Mouse (Mus musculus): ENCODE data around the gene Gm27021. TPM values are rescaled to one million over a fixed set of nuclear protein-coding genes. Genes with fewer than 3 reads are reported as not detected.

The Gm27021 gene
- under 1 TPM in 1 of 2 experiments, not detected in 1; 0.51 TPM for total RNA-seq (2021)
- long read RNA-seq, partial matches to known transcripts, result 6 of 11 reads
- long read RNA-seq, other reads (novel, unspliced or antisense), result 2 of 11 reads

DNA sequence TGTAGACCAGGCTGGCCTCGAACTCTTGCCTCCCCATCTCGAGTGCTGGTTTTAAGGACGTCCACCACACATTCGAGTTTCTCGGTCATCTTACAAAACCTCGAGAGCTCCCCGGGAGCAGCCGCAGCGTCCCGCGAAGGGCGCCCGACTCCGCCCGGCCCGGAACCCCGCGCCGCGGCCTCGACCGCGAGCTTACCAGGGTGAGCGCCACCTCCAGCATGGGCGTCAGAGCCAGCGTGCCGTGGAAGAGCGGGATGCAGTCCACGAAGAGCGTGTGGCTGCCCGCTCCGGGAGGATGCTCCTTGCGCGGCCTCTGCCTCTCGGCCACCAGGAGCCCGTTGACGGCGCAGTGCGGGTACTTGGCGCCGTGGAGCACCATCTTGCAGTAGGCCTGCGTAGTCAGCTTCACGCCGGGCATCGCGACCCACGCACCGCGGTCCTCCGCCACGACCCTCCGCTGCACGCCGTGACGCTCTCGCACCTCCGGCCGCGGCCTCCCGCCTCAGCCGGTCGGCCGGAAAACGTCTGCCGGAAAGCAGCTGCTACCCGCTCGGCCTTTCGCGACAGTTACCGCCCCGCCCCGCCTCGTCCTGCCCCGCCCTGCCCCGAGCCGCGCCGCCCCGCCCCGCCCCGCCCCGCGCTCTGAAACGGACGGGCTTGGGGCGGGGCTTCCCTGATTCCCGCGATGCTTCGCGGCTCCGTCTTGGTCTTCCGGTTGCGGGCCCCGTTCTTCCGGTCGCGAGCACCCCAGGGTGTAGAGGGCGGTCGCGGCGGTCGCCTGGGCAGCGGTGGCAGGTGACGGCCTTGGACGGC, at the start of gene Gm27021, which contains the start of gene Cox4i1:
TSS of gene Gm27021 (minus strand) at position 519 of the 813 bp plus-strand sequence.
TSS of gene Cox4i1 (plus strand) at position 662 of the 813 bp plus-strand sequence.
- DNase-seq (ENCODE audit: low spot score in 2 of 2), result peak; percentile 82 to 91

DNA sequence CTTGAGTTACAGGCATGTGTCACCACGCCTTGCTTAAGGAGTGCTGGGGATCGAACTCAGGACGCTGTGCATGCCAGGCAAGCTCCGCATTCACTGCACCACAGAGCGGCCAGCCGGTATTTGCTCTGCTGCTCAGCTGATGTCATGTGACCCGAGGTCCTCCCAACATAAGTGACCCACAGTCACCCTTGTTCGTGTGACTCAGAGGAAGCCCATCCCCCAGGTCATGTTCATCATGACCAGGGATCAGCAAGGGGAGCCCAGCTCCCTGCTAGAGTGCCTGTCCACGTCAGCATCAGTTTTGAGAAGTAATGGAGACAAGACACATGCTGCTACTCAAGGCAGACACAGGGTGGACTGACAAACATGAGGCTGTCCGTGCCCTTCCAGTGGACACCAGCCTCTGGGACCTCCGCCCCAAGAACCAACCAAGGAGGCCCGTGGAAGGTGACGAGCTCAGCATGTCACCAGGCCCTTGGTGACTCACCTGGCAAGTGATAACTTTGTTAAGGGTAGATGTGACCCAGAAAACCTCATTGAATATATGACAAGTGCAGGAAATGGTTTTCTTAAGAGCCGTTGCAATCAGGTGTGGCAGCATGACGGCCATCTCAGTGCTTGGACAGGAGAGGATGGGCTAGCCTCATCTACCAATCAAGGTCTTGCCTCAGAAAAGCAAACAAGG, 48.3 kb upstream of the Gm27021 start:
- DNase-seq (ENCODE audit: low spot score in 2 of 2), result no peak

DNA sequence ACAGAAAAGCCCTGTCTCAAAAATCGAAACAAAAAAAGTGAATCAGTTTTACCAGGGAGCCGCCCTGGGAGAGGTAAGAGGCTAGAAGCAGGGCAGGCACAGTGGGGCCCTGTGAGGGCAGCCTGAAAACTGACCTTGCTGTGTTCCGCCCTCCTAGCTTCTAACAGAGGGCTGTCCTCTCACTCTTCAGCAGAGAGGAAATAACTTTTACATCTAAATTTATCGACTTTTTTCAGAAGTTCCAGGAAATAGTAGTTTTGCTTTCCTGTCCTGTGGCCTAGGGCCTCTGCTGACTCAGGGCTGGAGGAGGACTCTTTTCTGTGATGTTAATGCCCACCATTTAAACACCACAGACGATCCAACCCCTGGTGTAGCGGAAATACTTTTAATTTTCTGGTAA, 47.3 kb upstream of the Gm27021 start:
- no peak for DNase-seq (ENCODE audit: low spot score in 2 of 2)

DNA sequence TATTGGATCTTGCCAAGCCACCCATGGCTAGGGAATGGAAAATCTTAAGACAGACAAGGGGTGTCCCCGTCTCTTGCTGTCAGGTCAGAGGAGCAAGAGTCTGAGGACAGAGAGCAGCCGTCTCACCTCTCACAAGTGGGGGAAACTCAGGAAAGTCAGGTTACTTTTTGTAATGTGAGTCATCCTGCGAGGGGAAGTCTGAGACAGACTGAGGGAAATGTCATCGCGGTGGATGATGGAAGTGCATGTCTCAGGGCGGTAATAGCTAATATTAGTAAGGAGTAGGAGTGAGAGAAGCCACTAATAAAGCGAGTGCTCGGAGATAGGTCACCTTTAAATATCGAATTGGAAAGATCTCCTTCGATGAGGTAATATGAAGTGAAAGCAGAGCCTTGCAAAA, 41.3 kb upstream of the Gm27021 start:
- DNase-seq (ENCODE audit: low spot score in 2 of 2), result no peak

DNA sequence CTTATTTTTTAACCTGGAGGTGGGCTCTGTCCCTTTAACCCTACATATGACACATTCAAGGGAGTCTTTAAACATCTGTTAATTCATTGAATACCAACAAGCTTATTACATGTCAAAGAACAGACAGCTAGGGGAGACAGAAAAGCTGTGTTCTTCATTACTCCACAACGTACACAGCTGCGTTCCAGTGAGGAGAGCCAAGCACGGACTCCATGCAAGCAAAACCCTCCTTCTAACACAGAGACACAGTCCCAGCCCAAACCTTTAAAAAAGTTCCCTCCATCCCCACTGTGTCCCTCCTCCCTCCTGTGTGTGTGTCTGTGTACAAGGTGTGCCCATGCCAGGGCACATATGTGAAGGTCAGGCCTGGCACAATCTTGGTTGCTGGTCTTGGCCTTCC, 38.3 kb upstream of the Gm27021 start:
- DNase-seq (ENCODE audit: low spot score in 2 of 2), result no peak

DNA sequence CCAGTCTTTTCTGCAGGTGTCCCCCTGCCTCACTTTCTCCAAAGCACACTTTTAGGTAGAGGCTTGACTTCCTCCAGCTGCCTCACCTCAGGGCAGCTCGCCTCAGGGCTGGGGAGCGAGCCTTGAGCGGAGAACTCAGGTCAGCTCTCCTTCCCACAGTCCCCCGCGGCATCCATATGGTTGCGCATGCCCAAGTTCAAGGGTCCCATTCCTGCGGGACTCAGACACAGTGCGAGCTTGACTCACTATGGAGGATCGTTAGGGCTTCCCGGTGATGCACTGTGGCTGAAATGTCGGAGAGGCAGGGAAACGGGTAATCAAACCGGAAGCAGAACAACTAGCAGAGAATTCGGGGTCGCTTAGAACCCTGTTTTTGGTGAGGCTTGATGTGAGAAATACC, 37.3 kb upstream of the Gm27021 start:
- no peak for DNase-seq (ENCODE audit: low spot score in 2 of 2)

DNA sequence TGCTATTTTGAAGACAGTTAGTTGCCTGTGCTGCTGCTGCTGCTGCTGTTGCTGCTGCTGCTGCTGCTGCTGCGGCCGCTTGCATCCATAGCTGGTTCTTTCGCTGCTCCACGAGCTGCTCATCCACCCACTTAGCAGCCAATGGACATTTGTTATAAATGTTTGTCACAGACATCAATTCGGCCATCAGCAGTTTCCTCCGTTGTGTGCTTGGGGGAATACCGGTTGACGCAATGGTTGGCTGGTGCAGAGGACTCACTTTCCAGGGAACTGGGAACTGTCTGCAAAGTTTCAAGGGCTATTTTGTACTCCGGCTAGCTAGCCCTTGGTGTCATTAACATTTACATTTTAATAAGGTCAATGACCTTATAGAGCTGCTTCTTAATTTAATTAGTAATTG, 36.3 kb upstream of the Gm27021 start:
- no peak for DNase-seq (ENCODE audit: low spot score in 2 of 2)

DNA sequence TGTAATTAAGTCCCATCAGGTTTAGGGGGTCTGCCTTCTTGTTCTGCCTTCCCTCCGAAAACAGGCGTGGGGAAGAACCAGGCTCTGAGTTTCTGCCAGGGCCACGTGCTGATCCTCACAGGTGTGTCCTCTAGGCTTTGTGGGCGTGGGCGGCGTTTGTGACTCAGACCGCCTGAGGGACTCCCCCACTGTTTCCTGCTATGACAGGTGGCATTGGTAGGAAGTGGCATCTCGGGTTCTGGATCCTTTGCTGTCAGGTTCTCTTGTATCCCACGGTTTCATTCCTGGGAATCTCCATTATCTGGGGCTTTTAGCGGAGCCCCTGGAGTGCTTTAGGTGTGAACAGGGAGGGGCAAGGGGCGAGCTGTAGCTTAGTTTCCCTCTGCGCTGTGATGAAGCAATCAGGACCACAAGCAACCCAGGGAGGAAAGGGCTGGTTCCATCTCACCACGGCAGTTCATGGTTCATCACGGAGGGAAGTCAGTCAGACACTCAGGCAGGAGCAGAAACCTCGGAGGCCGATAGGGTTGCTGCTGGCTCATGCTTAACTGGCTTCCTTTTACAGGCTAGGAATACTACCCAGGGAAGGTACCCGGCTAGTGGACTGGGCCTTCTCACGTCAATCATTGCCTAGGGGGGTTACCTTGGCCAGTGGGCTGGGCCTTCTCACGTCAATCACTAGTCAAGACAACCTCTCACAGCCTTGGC, 34.0 kb upstream of the Gm27021 start:
- DNase-seq (ENCODE audit: low spot score in 2 of 2), result no peak

DNA sequence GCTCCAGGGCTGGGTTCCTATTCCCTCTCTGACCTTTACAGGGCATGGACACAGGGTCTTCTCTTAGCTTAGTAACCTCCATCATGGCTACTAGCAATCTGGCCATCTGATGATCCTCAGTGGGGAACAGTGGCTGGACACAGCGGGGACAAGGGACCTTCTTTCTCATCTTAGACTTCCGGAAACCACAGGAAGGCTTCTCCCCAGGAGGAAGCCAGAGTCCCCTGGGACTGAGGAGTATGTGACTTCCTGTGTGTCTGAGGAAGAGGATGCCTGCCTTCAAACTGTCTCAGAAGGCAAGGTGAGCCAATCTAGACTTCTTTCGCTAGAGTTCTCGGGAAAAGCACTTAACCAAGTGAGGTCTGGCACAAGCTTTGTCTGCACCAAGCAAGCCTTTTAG, 32.2 kb upstream of the Gm27021 start:
- no peak for DNase-seq (ENCODE audit: low spot score in 2 of 2)

DNA sequence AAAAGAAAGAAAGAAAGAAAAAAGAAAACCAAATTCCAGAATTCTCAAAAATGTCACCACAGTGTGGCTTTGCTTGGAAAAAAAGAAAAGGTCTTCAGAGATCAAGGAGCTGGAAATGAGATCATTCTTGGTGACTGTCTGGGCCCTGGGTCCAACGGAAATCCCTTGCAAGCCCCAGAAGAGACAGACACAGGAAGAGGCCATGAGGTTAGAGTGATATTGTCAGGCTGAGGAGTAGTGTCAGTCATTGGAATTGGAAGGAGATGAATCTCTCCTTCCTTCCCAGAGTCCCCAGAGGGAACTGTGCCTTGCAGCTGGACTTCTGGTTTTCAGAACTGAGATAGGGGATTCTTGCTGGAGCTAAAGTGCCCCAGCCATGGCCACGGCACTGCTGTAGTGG, 31.7 kb upstream of the Gm27021 start:
- DNase-seq (ENCODE audit: low spot score in 2 of 2), result no peak

DNA sequence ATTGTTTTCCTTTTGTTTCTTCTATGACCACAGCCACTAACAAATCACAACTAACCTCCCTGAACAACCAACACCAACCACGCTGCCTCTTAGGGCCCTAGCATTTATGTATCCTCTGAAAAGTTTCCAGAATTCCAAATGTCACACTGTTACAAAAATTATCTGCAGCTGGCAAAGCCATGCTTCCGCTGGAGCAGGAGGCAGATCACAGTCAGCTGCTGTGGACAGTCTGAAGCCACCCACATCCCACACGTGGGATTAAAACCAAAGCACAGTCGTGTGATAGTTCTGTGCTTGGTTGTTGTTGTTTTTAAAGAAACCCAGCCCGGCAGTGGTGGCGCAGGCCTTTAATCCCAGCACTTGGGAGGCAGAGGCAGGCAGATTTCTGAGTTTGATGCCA, 31.2 kb upstream of the Gm27021 start:
- DNase-seq (ENCODE audit: low spot score in 2 of 2), result no peak

DNA sequence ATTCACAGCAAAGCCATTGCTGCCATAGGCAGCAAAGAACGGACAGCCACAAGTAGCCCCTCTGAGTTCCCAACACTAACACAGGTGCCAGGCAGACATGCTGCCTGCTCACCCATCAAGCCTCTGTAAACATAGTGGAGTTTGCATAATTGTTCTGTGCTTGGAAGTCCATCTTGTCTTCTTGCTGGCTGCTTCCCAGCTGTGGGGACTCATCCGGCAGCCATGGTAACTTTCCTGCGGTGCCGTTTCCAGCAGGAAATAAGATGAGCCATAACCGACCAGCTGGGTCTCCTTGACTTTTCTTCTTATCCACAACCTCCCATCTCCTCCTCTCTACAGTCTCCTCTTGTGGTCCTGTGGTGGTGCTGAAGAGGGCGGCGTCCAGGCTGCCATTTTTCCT, 30.5 kb upstream of the Gm27021 start:
- no peak for DNase-seq (ENCODE audit: low spot score in 2 of 2)

DNA sequence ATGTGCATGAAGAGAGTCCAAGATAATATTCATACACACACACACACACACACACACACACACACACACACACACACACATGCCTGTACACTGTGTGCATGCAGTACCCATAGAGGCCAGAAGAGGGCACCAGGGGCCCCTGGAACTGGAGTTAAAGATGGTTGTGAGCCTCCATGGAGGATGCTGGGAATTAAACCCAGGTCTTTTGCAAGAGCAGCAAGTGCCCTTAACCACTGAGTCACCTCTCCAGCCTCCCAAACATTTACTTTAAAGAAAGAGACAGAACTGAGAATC, 30.0 kb upstream of the Gm27021 start:
- no peak for DNase-seq (ENCODE audit: low spot score in 2 of 2)

DNA sequence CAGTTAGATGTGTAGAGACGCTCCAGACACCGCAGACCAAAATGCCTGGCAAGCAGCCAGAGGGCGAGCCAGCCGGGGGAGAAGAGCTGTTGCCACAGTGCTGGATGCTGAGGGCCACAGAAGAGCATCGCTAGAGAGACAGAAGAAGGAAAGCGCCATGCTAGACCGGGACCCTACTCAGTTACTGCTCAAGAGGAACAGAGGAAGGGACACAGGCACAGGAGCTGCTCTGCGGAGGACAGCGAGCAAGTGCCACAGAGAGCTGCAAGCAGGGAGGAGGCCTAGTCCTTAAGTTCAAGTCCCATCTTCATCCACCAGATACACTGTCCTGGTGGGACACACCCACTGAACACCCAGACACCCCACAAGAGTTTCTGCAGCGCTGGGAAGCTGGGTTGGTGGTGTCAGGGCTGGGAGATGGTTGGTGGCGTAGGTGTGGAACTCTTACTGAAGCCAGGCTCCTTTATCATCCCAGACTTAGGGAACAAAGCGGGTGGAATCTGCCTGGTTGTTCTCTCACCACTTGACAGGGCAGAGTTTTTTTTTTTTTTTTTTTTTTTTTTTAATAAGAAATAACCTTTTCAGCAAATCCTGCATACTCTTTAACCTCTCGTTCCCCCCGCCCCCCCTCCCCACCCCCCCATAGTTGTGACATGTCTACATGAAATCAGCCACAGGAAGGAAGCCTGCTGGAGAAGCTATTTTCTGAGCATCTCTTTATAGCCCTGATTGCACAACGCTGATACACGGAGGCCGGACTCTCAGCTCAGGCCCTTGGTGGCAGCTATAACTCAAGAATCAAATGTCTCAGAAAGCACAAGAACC, 29.5 kb upstream of the Gm27021 start:
- DNase-seq (ENCODE audit: low spot score in 2 of 2), result peak; percentile 57 to 66

DNA sequence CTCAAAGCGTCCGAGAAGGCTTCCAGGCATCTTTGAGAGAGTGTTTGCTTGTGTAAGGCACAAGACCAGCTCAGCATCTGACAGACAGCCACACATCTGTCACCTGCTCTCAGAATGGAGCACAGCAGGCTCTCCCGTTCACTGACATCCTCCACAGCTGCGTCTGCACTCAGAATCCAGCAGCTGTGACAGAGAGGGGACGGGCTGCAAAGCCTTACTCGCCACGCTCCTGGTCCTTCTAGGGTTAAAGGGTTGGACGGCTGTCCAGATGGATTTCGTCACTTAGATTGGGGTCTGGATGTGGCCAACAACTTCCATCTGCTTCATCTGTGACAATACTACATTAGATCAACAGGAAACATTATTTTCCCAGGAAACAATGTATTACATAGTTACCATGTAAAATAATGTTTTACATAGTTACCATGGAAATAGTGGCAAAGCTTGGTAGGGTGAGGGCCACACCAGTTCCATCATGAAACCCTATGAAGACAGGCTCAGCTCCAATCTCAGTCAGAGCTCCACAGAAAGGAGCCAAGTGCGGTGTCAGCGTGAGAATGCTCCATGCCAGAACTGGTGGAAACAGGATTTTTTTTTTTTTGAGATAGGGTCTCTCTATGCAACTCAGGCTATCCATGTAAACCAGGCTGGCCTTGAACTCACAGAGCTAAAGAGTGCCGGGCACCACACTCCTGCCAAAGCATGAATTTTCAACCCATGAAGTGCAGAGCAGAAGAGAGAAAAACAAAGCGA, 28.7 kb upstream of the Gm27021 start:
- DNase-seq (ENCODE audit: low spot score in 2 of 2), result peak in 1 of 2 experiments; percentile 26

DNA sequence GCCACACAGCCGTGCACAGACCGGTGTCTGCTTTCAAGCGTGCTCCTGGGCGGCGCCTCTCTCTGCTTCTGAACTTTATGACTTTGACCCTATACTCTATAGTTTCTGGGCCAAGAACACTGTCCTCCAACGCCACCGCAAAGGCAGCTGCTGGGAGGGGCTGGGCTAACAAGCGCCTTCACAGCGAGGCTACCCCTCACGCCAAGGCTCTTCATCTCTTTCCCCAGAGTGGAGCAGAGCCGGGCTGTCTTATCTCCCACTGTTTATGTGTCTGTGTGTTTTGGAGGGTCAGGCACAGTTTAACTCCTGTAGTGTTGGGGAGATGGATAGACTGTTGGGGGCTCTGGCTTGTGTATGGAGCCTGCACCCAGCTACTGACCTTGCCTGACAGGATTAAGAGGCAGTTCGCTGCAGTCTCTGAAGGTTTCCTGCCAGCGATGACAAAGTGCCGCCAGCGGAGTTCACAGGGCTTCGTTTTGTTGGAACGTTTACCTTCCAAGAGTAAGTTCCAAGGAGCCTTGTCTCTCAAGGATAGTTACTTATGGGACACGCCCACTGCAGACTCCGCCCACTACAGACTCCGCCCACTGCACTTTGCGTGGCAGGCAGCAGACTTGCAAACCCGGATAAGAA, 26.1 kb upstream of the Gm27021 start:
- no peak for DNase-seq (ENCODE audit: low spot score in 2 of 2)

DNA sequence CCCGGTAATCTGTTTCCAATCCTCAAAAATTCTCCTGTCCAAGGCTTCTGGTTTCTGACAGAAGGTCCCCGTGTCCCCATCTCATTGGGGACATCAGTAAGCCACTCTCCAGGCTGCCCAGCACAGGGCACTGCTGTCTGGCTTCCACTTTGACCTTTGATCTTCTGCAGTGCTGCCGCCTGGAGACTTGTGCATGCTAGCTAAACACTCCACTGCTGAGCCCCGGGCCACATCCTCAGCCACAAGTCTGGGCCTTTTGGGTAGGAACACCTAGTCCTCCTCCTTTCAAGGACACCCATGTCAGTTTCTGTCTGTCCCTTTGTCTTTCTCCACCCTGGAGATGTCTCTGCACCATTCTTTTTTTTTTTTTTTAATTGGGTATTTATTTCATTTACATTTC, 25.1 kb upstream of the Gm27021 start:
- no peak for DNase-seq (ENCODE audit: low spot score in 2 of 2)

DNA sequence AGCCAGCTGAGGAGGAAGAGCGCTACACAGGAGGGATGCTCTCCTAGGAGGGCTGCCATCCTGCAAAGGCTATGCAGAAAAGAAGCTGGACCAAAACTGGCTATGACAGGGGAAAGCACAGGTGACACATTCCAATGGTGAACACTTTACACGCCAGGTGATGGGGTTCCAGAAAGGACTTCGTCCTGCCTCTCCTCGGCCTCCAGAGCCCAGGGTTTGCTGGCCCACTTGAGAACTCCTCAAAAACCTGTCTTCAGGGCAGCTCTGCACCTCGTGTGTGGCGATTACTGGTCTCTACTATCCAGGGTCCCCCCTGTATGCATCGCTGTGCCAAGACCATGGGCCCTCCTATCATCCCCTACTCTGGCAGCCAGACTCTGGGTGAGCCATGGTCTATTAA, 20.6 kb upstream of the Gm27021 start:
- no peak for DNase-seq (ENCODE audit: low spot score in 2 of 2)

DNA sequence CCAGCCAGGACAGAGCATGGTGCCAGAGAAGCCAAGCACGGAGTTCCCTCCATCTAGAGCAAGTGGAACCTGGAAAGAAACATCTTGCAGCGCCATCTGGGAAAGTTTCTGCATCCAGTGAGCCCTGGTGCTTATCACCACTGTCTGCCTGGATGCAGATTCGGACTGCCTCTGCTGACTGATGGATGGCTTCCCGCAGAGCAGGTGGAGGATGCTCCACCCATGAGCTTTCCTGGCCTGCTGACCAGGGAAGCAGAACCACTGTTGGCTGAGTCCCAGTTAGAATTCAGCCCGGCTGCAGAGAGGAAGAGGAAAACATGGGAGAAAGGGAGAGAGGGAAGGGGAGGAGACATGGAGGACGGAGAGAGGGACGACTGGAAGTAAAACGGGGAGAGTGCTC, 19.9 kb upstream of the Gm27021 start:
- no peak for DNase-seq (ENCODE audit: low spot score in 2 of 2)

DNA sequence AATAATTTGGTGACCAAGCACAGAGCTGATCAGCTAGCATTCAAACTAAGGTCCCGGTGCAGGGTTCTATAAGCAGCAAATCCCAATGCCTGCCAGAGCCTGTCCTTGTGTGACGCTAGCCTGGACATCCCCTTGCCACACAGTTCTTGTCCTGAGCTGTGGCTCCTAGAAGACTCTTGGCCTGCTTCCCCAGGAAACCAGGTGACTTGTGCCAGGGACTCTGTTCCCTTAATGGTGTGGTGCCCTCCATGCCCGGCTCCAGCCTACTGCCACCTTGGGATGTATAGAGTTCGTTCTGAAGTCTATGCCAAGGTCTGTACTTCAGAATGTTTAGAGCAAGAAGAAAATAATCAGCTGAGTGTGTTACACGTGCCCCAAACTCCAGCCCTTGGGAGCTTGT, 18.7 kb upstream of the Gm27021 start:
- DNase-seq (ENCODE audit: low spot score in 2 of 2), result no peak
